Mouse (Mus musculus) neural tube, embryonic 13.5 days (tissue): ENCODE data around the gene Socs7. TPM values are rescaled to one million over a fixed set of nuclear protein-coding genes. Genes with fewer than 3 reads are reported as not detected.
"Not testable (repeated sequence)": the region's sequence is repeated elsewhere in the genome, so short reads cannot be mapped to it uniquely, and the experiment has no call there.

ENCODE experiments used
- ATAC-seq: fragments of 200-750 bp; cut with Nextera tagmentation; 2 replicates; pipeline ENCODE4 v1.8.0; 2017; ENCODE audit warnings: low read depth, mild to moderate bottlenecking, moderate TSS enrichment, moderate library complexity
- H3K27ac ChIP-seq: fragments of 300-500 bp; sonication (generic); replicated peaks from 2 replicates; pipeline ENCODE4 v1.5.1; 2015; ENCODE audit warnings: moderate library complexity, mild to moderate bottlenecking, inconsistent platforms
- H3K27me3 ChIP-seq: fragments of 300-500 bp; sonication (generic); 2 replicates; pipeline ENCODE4 v1.6.1; 2015; ENCODE audit warnings: mild to moderate bottlenecking, inconsistent platforms
- H3K36me3 ChIP-seq: fragments of 300-500 bp; sonication (generic); 2 replicates; pipeline ENCODE4 v1.6.1; 2015; ENCODE audit warnings: mild to moderate bottlenecking, inconsistent platforms
- H3K4me1 ChIP-seq: fragments of 300-500 bp; sonication (generic); replicated peaks from 2 replicates; pipeline ENCODE4 v1.6.1; 2015; ENCODE audit warnings: inconsistent platforms
- H3K4me2 ChIP-seq: fragments of 300-500 bp; sonication (generic); 2 replicates; pipeline ENCODE4 v1.6.1; 2015; ENCODE audit warnings: inconsistent platforms, mild to moderate bottlenecking, moderate library complexity
- H3K4me3 ChIP-seq: fragments of 300-500 bp; sonication (generic); 2 replicates; pipeline ENCODE4 v1.5.1; 2015; ENCODE audit warnings: mild to moderate bottlenecking, inconsistent platforms
- H3K9ac ChIP-seq: fragments of 300-500 bp; sonication (generic); 2 replicates; pipeline ENCODE4 v1.6.1; 2015; ENCODE audit warnings: moderate library complexity, mild to moderate bottlenecking, inconsistent platforms
- H3K9me3 ChIP-seq: fragments of 300-500 bp; sonication (generic); 2 replicates; pipeline ENCODE4 v1.6.1; 2016; ENCODE audit warnings: inconsistent platforms
- WGBS: fragments of 180-500 bp; shearing (Covaris S2); methylation state at CpG from one replicate; pipeline ENCODE4 v1.1.7; 2015; 5-methylcytosine and 5-hydroxymethylcytosine counted together
- polyA plus RNA-seq: library from polyadenylated mRNA; unstranded; fragments of >200 nt; fragmentation: Nextera tagmentation; extraction: Ambion mirVana; gene quantifications from 2 replicates; pipeline ENCODE4 v1.2.1, GENCODE M21; 2015

The Socs7 gene
- 7.8 and 8.9 TPM in 2 replicates for polyA plus RNA-seq

DNA sequence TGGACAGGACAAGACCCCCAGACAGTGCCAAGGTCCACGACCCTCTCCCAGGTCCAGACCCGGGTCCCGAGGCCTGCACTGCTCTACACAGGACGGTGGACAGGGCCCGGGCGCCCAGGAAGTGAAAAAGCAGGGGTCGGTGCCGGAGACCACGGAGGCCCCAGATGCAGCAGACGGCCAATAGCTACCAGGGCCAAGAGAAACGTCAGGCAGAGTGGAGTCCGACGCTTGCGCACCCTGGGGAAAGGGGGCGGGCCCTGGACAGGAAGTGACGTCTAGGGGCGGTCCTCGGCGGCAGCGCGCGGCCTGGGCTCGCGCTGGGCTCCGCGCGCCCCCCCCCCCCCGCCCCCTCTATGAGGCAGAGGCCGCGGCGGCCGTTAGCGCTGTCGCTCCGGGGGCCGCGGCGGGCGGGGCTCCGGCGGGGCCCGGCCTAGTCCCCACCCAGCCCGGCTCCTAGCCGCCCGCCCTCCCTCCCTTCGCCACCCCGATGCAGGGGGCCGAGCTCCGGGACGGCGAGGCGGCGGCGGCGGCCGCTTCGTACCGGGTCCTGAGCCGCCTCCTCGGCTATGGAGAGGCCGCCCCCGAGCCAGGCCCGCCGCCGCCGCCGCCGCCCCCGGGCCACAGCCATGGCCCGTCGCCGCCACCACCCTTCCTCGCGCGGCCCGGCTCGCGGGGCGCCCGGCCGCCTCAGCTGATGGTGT, at the start of gene Socs7:
TSS of gene Socs7 (plus strand) at position 604 of the 701 bp plus-strand sequence.
- Histone ChIP-seq H3K9ac (peak within 1 kb of the TSS; percentile 99), H3K36me3 (no peaks in the 10 kb centered on the region; the same call in 1 of the 2 replicates), H3K4me3 (peak within 1 kb of the TSS; percentile 99), H3K27me3 (no peaks in the 10 kb centered on the region), H3K9me3 (no peaks in the 10 kb centered on the region), H3K4me1 (peaks cover 44% of the 10 kb centered on the region), H3K4me2 (peak within 1 kb of the TSS; percentile 92), H3K27ac (peak within 1 kb of the TSS; percentile 92)
- 1% methylated on average over 20 of the region's 81 CpGs for WGBS
- ATAC-seq = peak; percentile 97

DNA sequence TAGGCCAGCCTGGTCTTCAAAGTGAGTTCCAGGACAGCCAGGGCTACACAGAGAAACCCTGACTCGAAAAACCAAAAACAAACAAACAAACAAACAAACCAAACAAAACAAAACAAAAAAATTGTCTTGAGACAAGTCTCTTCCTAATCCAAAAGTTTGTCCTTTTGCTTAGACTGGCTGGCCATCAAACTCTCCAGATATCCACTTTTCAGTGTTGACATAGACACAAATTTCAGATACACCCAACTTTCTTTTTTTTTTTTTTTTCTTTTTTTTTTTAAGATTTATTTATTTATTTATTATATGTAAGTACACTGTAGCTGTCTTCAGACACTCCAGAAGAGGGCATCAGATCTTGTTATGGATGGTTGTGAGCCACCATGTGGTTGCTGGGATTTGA, 49.5 kb upstream of the Socs7 start:
- 93% methylated on average over 1 of the region's 1 CpGs for WGBS
- not testable (repeated sequence) for H3K9ac ChIP-seq, H3K4me3 ChIP-seq, H3K9me3 ChIP-seq, H3K27ac ChIP-seq, H3K36me3 ChIP-seq, H3K4me2 ChIP-seq, H3K27me3 ChIP-seq, ATAC-seq
- peaks cover 35% of the 10 kb centered on the region for H3K4me1 ChIP-seq

DNA sequence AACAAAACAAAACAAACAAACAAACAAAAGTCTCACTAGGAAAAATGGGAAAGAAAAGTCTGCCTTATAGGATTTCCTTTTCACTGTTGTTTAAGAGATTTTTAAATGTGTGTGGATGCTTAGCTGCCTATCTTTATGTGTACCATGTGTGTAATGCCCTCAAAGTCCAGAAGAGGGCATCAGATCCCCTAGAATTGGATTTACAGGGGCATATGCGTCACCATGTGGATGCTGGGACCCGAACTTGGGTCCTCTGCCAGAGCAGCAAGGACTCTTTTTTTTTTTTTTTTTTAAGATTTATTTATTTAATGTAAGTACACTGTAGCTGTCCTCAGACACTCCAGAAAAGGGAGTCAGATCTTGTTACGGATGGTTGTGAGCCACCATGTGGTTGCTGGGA, 48.2 kb upstream of the Socs7 start:
- H3K27me3 ChIP-seq = peaks cover 6% of the 10 kb centered on the region; the same call in 1 of the 2 replicates
- H3K27ac ChIP-seq = no peak overlapping the region
- H3K9me3 ChIP-seq = no peaks in the 10 kb centered on the region
- peaks cover 2% of the 10 kb centered on the region; the same call in 1 of the 2 replicates for H3K36me3 ChIP-seq
- no peak overlapping the region for H3K4me3 ChIP-seq
- H3K4me1 ChIP-seq = peaks cover 35% of the 10 kb centered on the region
- WGBS = 97% methylated on average over 3 of the region's 3 CpGs
- no peak for ATAC-seq
- H3K4me2 ChIP-seq = no peak overlapping the region
- H3K9ac ChIP-seq = no peak overlapping the region

DNA sequence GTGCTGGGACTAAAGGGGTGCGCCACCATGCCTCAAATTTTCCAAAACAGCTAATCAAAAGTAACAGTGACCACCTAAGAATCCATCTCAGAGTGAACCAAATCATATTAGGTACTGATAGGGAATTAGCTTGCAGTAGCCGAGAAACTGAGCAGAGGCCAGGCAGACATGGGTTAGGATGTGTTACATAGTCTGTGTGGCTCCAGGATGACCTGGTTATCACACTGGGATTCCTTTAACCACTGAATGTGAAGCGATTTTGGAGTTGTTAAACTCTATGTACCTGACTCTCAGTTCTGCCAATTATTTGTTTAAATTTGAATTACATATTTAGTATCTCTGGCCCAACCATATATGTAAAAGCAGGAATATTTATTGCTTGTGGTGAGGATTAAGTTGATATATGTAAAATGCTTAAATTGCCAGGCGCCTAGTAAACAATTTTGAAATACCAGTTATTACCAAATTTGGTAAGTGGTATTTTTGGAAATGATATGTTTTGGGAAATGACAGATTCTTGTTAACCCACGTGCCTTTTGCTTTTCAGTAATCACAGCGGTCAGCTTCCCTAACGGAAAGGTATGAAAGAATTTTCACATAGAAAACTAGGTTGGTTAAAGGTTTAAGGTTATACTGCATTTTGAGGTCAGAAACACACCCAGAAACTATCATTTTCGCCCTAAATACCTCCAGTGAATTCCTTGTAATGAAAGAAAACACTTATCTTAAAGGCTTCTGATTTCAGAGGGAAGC, 47.4 kb upstream of the Socs7 start:
- Histone ChIP-seq H3K27me3 (0 out of 2 replicates have a peak, but pooled peaks cover 2% of the 10 kb centered on the region), H3K4me3 (peak overlapping the region; percentile 57), H3K27ac (peak overlapping the region; percentile 54; the same call in 1 of the 2 replicates), H3K36me3 (peaks cover 5% of the 10 kb centered on the region; the same call in 1 of the 2 replicates), H3K9ac (peak overlapping the region; percentile 50; the same call in 1 of the 2 replicates), H3K4me2 (peak overlapping the region; percentile 45), H3K9me3 (no peaks in the 10 kb centered on the region), H3K4me1 (peaks cover 28% of the 10 kb centered on the region)
- WGBS = 50% methylated on average over 8 of the region's 8 CpGs
- ATAC-seq = 0 out of 2 replicates have a peak, but pooled peaks have one; percentile 2

DNA sequence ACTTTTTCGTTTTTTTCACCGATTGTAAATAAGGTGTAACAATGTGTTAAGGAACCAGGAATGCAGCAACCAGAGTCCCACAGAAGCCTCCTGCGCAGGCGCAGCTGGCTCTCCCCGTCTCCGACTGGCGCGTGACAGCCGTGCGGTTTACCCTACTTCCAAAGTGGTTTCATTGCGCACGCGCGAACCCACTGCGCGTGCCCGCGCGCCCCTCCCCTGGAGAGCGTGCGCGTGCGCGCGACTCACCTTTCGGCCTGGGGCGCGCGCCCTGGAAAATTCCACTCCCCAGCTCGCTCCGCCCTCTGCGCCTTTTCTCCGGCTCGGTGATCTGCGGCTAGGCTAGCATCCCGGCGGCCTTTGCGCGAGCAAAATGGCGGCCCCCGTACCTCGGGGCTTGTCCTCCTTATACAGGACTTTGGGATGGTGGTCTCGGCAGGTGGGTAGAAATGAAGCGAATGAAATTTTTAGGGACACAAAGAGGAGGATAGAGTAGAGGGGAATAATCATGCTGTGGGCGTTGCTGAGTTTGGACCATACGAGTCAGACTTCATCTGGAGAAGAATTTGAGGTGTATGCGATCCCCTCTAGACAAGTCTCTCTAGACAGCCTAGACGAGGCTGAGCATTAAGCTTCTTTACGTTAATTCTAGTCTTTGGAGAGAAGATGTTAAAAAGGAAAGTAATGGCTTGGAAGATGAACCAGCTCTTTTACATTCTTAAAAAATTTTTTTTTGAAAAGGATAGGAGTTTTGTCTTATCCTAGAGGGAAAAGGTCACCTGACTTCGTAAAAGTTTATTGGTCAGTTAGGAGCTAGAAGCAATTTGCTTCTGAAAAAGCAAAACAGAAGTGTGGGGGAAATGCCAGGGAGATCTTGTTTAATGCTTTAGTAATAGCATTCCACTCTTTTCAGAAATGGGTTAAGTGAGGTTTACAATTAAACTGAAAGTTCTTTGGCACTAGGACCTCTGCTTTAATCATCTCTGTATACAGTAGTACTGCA, 46.5 kb upstream of the Socs7 start, which contains the start of gene Mrpl45:
TSS of gene Mrpl45 (plus strand) at position 213 of the 1,000 bp plus-strand sequence.
- Histone ChIP-seq H3K27ac (peak within 1 kb of the TSS; percentile 80), H3K4me1 (peaks cover 20% of the 10 kb centered on the region), H3K9ac (peak within 1 kb of the TSS; percentile 74), H3K36me3 (peaks cover 5% of the 10 kb centered on the region; the same call in 1 of the 2 replicates), H3K9me3 (no peaks in the 10 kb centered on the region), H3K4me2 (peak within 1 kb of the TSS; percentile 61), H3K27me3 (0 out of 2 replicates have a peak, but pooled peaks cover 2% of the 10 kb centered on the region), H3K4me3 (peak within 1 kb of the TSS; percentile 57)
- ATAC-seq = peak; percentile 96
- WGBS = under 1% methylated on average over 50 of the region's 50 CpGs

DNA sequence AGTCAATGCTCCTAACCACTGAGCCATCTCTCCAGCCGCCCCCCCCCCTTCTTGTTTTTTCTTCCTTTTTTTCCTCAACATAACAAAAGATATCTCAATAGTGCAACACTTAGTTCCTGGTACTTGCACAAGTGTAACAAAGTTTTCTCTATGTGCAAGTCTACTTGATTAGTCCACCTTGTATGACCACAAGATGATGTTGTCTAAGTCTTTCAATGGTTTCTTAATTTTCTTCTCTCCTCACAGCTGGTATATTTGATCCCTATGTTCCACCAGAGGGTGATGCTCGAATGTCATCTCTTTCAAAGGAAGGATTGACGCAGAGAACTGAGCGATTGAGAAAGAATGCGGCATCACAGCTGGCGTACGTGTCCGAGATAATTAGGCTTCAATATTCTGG, 41.2 kb upstream of the Socs7 start:
- H3K36me3 ChIP-seq = peaks cover 44% of the 10 kb centered on the region
- H3K4me2 ChIP-seq = no peak overlapping the region
- no peaks in the 10 kb centered on the region for H3K27me3 ChIP-seq
- H3K4me3 ChIP-seq = no peak overlapping the region
- no peak overlapping the region for H3K9ac ChIP-seq
- WGBS = 96% methylated on average over 8 of the region's 8 CpGs
- H3K4me1 ChIP-seq = peaks cover 7% of the 10 kb centered on the region
- ATAC-seq = no peak
- no peak overlapping the region for H3K27ac ChIP-seq
- H3K9me3 ChIP-seq = no peaks in the 10 kb centered on the region

DNA sequence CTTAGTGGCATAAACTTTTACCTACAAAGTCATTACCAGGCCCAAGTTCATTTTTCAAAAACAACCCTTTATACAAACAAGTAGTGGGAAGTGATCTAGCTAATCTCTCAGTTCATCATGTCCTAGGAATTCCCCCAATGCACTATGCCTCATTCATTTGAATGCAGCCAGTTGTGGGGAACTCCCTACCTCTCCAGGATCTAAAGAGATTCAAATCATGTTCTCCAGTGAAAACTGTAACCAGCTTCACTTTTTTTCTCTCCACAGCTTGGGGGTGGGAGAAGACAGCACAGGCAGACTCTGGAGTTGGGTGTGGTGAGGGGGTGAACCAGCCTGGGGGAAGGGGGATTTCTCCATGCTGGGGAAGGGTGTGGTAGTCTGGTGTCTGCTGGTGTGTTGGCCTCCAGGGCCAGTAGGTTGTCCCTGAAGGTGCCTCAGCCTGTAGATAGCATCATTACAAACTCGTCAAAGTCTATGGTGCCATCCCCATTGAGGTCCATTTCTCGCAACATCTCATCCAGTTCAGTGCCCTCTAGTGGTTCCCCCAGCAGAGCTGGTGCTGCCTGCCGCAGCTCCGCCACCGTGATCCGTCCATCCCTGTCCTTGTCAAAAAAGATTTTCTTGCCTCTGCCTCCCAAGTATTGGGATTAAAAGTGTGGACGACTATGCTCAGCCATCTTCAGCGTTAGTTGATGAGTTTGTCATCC, 40.3 kb upstream of the Socs7 start:
- H3K9ac ChIP-seq, H3K9me3 ChIP-seq, ATAC-seq, H3K4me1 ChIP-seq, H3K4me2 ChIP-seq, H3K27me3 ChIP-seq, H3K4me3 ChIP-seq, H3K27ac ChIP-seq: not testable (repeated sequence)
- H3K36me3 ChIP-seq = peaks cover 53% of the 10 kb centered on the region
- 81% methylated on average over 8 of the region's 8 CpGs for WGBS

DNA sequence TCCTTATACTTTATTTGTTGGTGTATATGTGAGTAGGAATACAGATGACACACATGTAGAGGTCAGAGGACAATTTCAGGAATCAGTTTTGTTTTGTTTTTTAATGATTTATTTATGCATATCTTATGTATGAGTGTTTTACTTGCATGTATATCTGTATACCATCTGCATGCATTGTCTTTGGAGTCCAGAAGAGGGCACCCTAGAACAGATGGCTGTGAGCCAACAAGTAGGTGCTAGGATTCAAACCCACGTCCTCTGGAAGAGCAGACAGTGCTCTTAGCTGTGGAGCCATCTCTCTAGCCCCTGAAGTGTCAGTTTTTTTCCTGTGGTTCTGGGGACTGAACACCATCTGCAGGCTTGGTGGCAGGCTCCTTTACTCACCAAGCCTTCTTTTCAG, 37.1 kb upstream of the Socs7 start:
- no peak for ATAC-seq
- Histone ChIP-seq H3K4me1 (no peaks in the 10 kb centered on the region), H3K9ac (no peak overlapping the region), H3K27me3 (no peaks in the 10 kb centered on the region), H3K27ac (no peak overlapping the region), H3K4me2 (no peak overlapping the region), H3K36me3 (peaks cover 72% of the 10 kb centered on the region), H3K4me3 (no peak overlapping the region), H3K9me3 (no peaks in the 10 kb centered on the region)
- 74% methylated on average over 1 of the region's 1 CpGs for WGBS

DNA sequence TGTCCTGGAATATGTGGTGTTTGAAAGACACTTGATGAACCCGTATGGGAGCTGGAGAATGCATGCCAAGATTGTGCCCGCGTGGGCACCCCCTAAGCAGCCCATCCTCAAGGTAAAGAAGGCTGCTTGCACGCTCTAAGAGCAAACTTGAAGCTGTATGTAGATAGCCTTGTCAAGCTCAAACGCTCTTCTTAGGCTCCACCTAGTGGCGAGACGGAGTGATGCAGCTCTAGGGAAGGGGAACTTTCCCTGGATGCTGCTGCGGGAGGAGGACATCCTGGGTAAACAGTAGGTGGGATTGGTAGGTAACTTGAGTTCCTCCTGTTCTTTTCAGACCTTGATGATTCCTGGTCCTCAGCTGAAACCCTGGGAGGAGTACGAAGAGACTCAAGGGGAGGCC, 34.2 kb upstream of the Socs7 start:
- peaks cover 61% of the 10 kb centered on the region for H3K36me3 ChIP-seq
- 27% methylated on average over 9 of the region's 9 CpGs for WGBS
- no peaks in the 10 kb centered on the region for H3K27me3 ChIP-seq
- H3K4me3 ChIP-seq = no peak overlapping the region
- H3K9me3 ChIP-seq = no peaks in the 10 kb centered on the region
- no peak overlapping the region for H3K9ac ChIP-seq
- no peak overlapping the region for H3K4me2 ChIP-seq
- 0 out of 2 replicates have a peak, but pooled peaks cover 14% of the 10 kb centered on the region for H3K4me1 ChIP-seq
- no peak for ATAC-seq
- H3K27ac ChIP-seq = no peak overlapping the region

DNA sequence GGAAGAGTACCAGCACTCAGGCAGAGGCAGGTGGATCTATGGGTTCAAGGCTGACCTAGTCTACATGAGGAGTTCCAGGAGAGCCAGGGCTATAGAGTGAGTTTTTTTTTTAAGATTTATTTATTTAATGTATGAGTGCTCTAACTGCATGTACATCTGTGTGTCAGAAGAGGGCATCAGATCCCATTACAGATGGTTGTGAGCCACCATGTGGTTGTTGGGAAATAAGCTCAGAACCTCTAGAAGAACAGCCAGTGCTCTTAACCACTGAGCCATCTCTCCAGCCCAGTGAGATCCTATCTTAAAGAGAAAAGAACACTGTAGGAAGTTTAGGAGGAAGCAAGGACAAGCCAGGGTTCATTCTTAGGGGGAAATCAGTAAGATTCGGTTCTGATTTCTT, 32.0 kb upstream of the Socs7 start:
- 93% methylated on average over 1 of the region's 1 CpGs for WGBS
- Histone ChIP-seq H3K9me3 (no peaks in the 10 kb centered on the region), H3K9ac (no peak overlapping the region), H3K4me2 (no peak overlapping the region), H3K27ac (no peak overlapping the region), H3K4me1 (0 out of 2 replicates have a peak, but pooled peaks cover 14% of the 10 kb centered on the region), H3K27me3 (no peaks in the 10 kb centered on the region), H3K36me3 (peaks cover 46% of the 10 kb centered on the region), H3K4me3 (no peak overlapping the region)
- ATAC-seq = no peak
